Mouse (Mus musculus): Measurements from ENCODE around the gene Rspry1.

- no peak for TF ChIP-seq CTCF (IDR thresholded peaks at IDR 0.05; ENCODE audit: low read depth, low read length)
- no peak for TF ChIP-seq POLR2A (IDR thresholded peaks at IDR 0.05; ENCODE audit: borderline replicate concordance, low read depth, low read length)
Measured at GRCm38 (mm10) chr8:94633564-94634194, 31.9 kb downstream of the Rspry1 start.

All from bone marrow macrophage, adult 2 months (primary cell).